Mouse (Mus musculus) kidney, postnatal 10 days (tissue): ENCODE measurements around the gene Slc22a21.
"Not testable (repeated sequence)": the region's sequence is repeated elsewhere in the genome, so short reads cannot be mapped to it uniquely, and the experiment has no call there.

Experiments used
- DNase-seq: peaks from one replicate; pipeline ENCODE4 v3.0.0; 2021; ENCODE audit warnings: mixed read lengths

The Slc22a21 gene

GRCm38 (mm10) chr11:53997661-53998060 is 17.5 kb upstream of the Slc22a21 start:
- DNase-seq: no peak

- DNase-seq: no peak
Observed at GRCm38 (mm10) chr11:53992264-53992663, 12.1 kb upstream of the Slc22a21 start.

GRCm38 (mm10) chr11:53989232-53989631 is 9.1 kb upstream of the Slc22a21 start:
- no peak for DNase-seq

- DNase-seq: no peak
Observed at GRCm38 (mm10) chr11:53988081-53988480, 7.9 kb upstream of the Slc22a21 start.

- no peak for DNase-seq
Observed at GRCm38 (mm10) chr11:53981396-53981795, 1.3 kb upstream of the Slc22a21 start.

- not testable (repeated sequence) for DNase-seq
Observed at GRCm38 (mm10) chr11:53979456-53979787, 710 bp downstream of the Slc22a21 start.

- no peak for DNase-seq
Observed at GRCm38 (mm10) chr11:53977672-53978071, 2.5 kb downstream of the Slc22a21 start.

GRCm38 (mm10) chr11:53975559-53975958 is 4.6 kb downstream of the Slc22a21 start:
- DNase-seq: no peak

GRCm38 (mm10) chr11:53958984-53959383 is 21.1 kb downstream of the Slc22a21 start:
- peak; percentile 43 for DNase-seq

GRCm38 (mm10) chr11:53958176-53958575 is 22.0 kb downstream of the Slc22a21 start:
- DNase-seq: peak; percentile 38

- no peak for DNase-seq
Observed at GRCm38 (mm10) chr11:53956636-53957035, 23.5 kb downstream of the Slc22a21 start.

- DNase-seq: no peak
Observed at GRCm38 (mm10) chr11:53954653-53955052, 25.5 kb downstream of the Slc22a21 start.

- DNase-seq: not testable (repeated sequence)
Observed at GRCm38 (mm10) chr11:53950133-53950532, 30.0 kb downstream of the Slc22a21 start.

- DNase-seq: peak; percentile 58
Observed at GRCm38 (mm10) chr11:53931944-53932318, 48.2 kb downstream of the Slc22a21 start.

- DNase-seq: peak; percentile 70
Observed at GRCm38 (mm10) chr11:53931091-53931943, 48.8 kb downstream of the Slc22a21 start.

GRCm38 (mm10) chr11:53929741-53930140 is 50.4 kb downstream of the Slc22a21 start:
- DNase-seq: no peak

GRCm38 (mm10) chr11:53928585-53928984 is 51.5 kb downstream of the Slc22a21 start:
- DNase-seq: no peak

GRCm38 (mm10) chr11:53926303-53926702 is 53.8 kb downstream of the Slc22a21 start:
- no peak for DNase-seq

- no peak for DNase-seq
Observed at GRCm38 (mm10) chr11:53918851-53919250, 61.3 kb downstream of the Slc22a21 start.

GRCm38 (mm10) chr11:53911011-53911410 is 69.1 kb downstream of the Slc22a21 start:
- no peak for DNase-seq

GRCm38 (mm10) chr11:53908686-53909085 is 71.4 kb downstream of the Slc22a21 start:
- no peak for DNase-seq

- DNase-seq: no peak
Observed at GRCm38 (mm10) chr11:53904534-53904925, 75.6 kb downstream of the Slc22a21 start.

- peak; percentile 89 for DNase-seq
Observed at GRCm38 (mm10) chr11:53903781-53904533, 76.2 kb downstream of the Slc22a21 start.

- DNase-seq: no peak
Observed at GRCm38 (mm10) chr11:53902741-53903140, 77.4 kb downstream of the Slc22a21 start.
